Mouse (Mus musculus) myocyte (in vitro differentiated cells): ENCODE data around the gene Frmd7.

Experiments
- CEBPB ChIP-seq: IDR thresholded peaks from 2 replicates; pipeline ENCODE4 v1.6.1; 2011; ENCODE audit warnings: mild to moderate bottlenecking, moderate library complexity; ENCODE audit not compliant: poor library complexity, insufficient read depth, severe bottlenecking
- E2F4 ChIP-seq: IDR thresholded peaks from one replicate; pipeline ENCODE4 v1.6.1; 2011; ENCODE audit warnings: mild to moderate bottlenecking, control low read depth, moderate library complexity; ENCODE audit not compliant: insufficient read depth
- MAX ChIP-seq: IDR thresholded peaks from one replicate; pipeline ENCODE4 v1.6.1; 2011; ENCODE audit warnings: low read depth, mild to moderate bottlenecking, control low read depth
- MYOD1 ChIP-seq, 3 experiments: IDR thresholded peaks; one replicate each; pipeline ENCODE4 v1.6.1; 2011; ENCODE audit warnings: control low read depth in 2 of 3, low read depth in 2 of 3, mild to moderate bottlenecking in 2 of 3, moderate library complexity in 1 of 3; ENCODE audit not compliant: insufficient read length in 2 of 3, control insufficient read depth in 1 of 3
- MYOG ChIP-seq, 3 experiments: IDR thresholded peaks; one replicate each; pipeline ENCODE4 v1.6.1; 2011; ENCODE audit warnings: control low read depth in 2 of 3, low read depth in 2 of 3, mild to moderate bottlenecking in 2 of 3; ENCODE audit not compliant: insufficient read length in 2 of 3, control insufficient read depth in 1 of 3, insufficient read depth in 1 of 3
- POLR2A ChIP-seq: IDR thresholded peaks from one replicate; pipeline ENCODE4 v1.6.1; 2011; ENCODE audit warnings: low read depth, mild to moderate bottlenecking, control low read depth, moderate library complexity; ENCODE audit not compliant: insufficient read length
- TCF12 ChIP-seq: IDR thresholded peaks from one replicate; pipeline ENCODE4 v1.6.1; 2011; ENCODE audit warnings: mild to moderate bottlenecking, control low read depth; ENCODE audit not compliant: poor library complexity, insufficient read depth, severe bottlenecking
- USF1 ChIP-seq: IDR thresholded peaks from one replicate; pipeline ENCODE4 v1.6.1; 2011; ENCODE audit warnings: low read depth, mild to moderate bottlenecking, control low read depth, moderate library complexity

DNA sequence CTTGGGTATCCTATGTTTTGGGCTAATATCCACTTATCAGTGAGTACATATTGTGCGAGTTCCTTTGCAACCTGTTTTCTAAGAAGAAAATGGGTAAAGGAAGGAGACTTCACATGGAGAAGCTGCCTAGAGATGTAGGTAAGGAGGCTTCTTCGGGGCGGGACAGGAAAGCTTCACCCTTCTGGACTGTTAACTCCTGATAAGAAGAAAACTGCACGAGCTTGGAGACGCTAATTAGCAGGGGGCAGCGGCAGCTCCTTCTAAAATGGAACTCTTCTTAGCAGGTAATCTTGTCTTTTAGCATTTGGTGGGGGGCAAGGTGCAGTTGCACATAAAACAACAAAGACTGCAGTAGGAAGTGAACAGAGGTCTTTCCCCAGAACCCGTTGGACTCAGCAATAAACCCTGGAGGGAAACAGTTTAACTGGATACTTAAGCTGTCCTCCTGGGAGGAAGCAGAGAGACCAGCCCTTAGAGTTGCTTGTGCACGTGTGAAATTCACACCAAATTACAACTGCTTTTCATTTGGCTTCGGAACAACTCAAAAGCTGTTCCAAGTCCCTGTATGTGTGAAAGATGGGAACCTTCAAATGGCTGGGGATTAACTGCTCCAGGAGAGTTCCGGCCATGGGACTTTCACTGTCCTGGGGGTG, 15.5 kb downstream of the Frmd7 start:
- no peak for TF ChIP-seq TCF12
- TF ChIP-seq MYOD1 (IDR thresholded peaks at IDR 0.05; ENCODE audit: control insufficient read depth in 1 of 3, insufficient read length in 2 of 3, low read depth in 2 of 3), result no peak
- no peak for TF ChIP-seq MYOG (IDR thresholded peaks at IDR 0.05; ENCODE audit: control insufficient read depth in 1 of 3, insufficient read depth in 1 of 3, insufficient read length in 2 of 3, low read depth in 2 of 3)
- no peak for TF ChIP-seq MAX
- TF ChIP-seq POLR2A, result no peak
- no peak for TF ChIP-seq USF1
- TF ChIP-seq E2F4, result no peak
- no peak for TF ChIP-seq CEBPB
